Mouse (Mus musculus): ENCODE measurements around the gene Olfr324.

Olfr324 gene

DNA sequence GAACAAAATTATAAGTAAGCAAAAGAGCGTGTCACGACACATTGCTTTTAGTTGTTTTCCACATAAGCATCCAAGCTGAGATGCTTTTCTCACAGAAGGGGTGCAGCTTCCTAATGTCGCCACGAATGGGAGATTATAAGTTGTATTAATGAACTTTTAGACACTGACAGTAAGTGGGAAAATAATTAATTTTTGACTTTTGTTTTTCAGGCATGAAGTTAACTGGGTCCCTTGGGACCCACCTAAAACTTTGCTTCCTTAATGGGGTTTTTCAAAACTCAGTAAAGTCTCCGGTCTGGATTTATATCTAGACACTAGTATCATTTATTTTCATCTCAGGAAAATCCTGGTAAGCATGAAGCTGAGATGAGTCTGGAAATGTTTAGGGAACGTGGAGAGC lies at the start of gene Olfr324:
Gene Olfr324 (plus strand): TSS at position 301 of the 400 bp plus-strand sequence.
- DNase-seq, result no peak

DNA sequence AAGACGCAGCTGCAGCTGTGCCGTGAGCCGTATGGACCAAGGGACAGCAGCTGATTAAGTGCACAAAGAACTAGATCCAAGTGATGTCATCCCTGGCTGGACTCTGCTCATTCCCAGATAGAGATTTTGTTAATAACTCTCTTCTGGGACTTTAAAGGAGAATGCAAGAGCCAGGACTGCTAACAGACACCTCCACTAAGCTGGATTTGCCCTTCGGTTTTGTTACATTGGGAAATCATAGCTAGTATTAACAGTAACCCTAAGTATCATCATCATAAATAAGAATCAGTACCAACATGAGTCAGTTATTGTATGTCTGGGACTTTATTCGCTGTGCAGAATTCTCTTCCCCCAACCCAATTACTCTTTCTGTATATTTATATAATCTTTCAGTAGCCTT lies 48.6 kb upstream of the Olfr324 start, which contains the start of gene Olfr329-ps:
Gene Olfr329-ps (minus strand): TSS at position 101 of the 400 bp plus-strand sequence.
- no peak for DNase-seq

- no peak for DNase-seq
Measured at GRCm38 (mm10) chr11:58555536-58555935, 39.4 kb upstream of the Olfr324 start, which contains the start of gene Olfr328. TSS of gene Olfr328 (minus strand) at chr11:58555636.

- DNase-seq, result peak; percentile 67
Measured at GRCm38 (mm10) chr11:58570405-58570804, 24.5 kb upstream of the Olfr324 start, which contains the start of gene Olfr224. TSS of gene Olfr224 (minus strand) at chr11:58570553.

DNA sequence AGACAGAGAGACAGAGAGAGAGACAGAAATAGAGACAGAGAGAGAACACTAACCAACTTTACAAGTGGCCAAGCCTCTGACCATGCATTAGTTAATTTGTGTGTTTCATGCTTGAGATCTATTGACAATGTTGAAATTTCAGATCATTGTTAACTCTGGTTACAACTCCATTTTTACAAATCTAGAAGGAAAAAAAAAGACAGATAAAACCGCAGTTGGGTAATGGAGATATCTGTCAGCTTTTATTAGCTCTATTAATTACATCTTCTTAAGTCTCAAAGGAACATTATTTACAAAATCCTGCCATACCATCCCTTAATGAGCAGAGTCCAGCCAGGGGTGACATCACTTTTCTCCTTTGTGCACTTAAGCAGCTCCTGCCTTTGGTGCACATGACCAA lies 17.5 kb upstream of the Olfr324 start, which contains the start of gene Olfr325:
Gene Olfr325 (plus strand): TSS at position 301 of the 400 bp plus-strand sequence.
- no peak for DNase-seq

DNA sequence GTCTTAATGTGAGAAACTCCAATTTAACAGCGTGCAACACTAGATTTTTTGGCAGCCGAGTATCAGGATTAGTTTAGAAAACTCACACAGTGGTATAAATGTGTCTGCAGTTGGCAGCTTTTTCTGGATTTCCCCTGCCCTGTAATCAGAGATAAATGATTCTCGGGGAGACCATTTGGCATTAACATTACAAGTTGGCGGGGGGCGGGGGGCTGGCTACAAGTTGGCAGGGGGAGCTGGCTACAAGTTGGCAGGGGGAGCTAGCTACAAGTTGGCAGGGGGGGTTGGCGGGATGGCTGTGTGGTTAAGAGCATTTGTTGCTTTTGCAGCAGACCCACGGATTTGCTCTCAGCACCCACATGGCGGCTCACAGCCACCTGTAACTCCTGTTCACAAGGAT lies 16.3 kb upstream of the Olfr324 start:
- no peak for DNase-seq

GRCm38 (mm10) chr11:58587898-58588348 lies 7.0 kb upstream of the Olfr324 start:
- DNase-seq, result peak; percentile 57

DNA sequence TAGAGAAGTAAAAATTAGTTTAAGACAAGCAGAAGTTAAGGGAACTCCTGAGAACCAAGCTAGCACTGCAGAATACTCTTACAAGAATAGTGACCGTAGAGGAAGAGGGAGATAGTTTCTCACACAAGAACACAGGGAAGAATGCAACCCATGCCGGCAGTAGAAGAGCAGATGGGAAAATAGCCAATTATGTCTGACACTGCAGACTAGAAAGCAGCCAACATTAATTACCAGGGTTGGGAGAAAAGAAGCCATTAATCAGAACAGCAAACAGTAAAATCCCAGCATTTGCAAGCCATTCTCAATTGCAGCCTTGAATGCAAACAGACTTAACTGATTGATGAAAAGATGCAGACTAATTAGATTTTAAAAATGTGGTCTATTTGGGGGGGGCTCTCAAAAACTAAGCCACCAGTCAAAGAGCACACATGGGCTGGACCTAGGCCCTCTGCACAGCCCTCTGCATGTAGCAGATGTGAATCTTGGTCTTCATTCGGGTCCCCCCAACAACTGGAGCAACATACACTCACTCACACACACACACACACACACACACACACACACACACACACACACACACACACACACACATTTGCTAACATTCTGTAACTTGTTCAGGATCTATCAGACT lies 6.2 kb upstream of the Olfr324 start:
- no peak for DNase-seq

DNA sequence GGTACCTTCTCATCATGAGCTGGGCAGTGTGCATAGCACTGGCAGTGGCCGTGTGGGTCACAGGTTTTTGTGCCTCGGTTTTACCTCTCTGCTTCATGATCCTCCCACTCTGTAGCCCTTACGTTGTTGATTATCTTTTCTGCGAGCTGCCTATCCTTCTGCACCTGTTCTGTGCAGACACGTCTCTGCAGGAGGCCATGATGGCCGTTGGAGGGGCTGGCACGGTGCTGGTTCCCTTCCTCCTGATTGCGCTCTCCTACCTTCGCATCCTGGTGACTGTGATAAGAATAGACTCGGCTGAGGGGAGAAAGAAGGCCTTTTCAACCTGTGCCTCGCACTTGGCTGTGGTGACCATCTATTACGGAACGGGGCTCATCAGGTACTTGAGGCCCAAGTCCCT lies 2.9 kb downstream of the Olfr324 start:
- DNase-seq, result no peak

- no peak for DNase-seq
Measured at GRCm38 (mm10) chr11:58602062-58602461, 7.1 kb downstream of the Olfr324 start.

DNA sequence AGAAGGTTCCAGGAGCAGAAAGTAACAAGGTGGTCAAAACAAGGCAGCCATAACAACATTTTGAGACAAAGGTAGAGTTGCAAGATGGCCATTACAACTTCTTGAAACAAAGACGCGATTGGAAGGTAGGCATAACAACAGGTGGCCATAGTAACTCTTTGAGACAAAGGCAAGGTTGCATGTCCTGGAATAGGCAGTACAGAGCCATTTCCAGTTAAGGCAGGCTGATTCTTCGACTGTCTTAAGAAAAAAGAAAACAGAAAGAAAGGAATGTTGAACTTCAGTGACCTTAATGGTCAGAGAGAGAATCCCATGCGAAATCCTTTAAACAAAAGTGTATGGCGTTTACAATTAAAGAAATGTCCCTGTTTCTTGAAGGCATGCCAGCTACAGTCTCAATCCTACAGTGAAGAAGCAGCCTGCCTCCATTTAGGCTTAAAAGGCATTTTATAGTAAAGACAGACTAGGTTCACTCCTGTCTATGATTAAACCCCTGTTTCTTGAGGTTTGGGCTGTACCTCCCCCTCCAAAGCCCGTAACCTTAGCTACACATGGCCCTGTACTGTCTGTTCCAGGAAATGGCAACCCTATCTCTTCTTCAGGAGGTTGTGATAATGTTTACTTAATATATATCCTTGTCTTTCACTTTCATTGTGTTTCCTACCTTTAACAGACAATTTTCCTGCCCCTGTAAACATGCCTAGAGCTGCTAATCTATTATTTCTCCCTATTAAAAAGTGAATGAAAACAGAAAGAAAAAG lies 8.1 kb downstream of the Olfr324 start:
- no peak for DNase-seq

GRCm38 (mm10) chr11:58604688-58605087 lies 9.8 kb downstream of the Olfr324 start:
- no peak for DNase-seq

GRCm38 (mm10) chr11:58605228-58605627 lies 10.3 kb downstream of the Olfr324 start:
- no peak for DNase-seq

DNA sequence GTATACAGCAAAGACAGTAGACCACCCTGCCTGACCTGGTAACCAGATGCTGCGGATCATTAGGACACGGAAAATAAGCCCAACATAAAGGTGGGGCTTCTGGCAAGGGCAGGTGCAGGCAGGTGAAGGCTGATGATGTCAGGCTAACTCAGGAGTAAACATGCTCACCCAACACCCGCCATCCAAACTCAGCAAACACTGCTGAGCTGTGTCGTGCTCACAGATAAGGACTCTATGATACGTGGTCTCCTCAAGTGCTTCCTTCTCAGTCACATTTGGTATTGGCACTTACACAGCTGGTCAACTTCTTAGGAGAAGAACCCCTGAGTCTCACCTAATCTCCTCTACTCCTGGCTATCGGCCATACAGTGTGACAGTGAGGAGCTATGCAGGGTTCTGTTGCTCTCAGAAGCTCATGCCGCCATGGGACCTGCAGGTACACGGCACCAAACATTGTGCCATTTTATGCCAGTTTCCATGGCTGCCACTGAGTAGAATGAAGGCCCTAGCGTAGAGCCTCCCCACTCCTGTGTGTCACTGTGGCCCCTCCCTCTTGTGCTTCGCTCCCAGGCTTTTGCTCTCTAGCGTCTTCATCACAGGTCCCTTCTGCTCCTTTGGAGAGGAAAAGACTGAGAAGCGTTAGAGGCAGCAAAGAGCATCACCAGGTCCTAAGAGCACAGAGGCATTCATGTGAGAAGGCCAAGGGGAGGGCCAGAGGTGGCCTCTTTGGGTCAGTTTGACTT lies 11.4 kb downstream of the Olfr324 start:
- DNase-seq, result no peak

GRCm38 (mm10) chr11:58607030-58607429 lies 12.1 kb downstream of the Olfr324 start:
- DNase-seq, result no peak

- DNase-seq, result no peak
Measured at GRCm38 (mm10) chr11:58613359-58613758, 18.4 kb downstream of the Olfr324 start.

GRCm38 (mm10) chr11:58614526-58614925 lies 19.6 kb downstream of the Olfr324 start:
- DNase-seq, result peak; percentile 17

- no peak for DNase-seq
Measured at GRCm38 (mm10) chr11:58615975-58616374, 21.1 kb downstream of the Olfr324 start, which contains the start of gene 2210407C18Rik. TSS of gene 2210407C18Rik (minus strand) at chr11:58616075.

GRCm38 (mm10) chr11:58618369-58618768 lies 23.5 kb downstream of the Olfr324 start:
- no peak for DNase-seq

DNA sequence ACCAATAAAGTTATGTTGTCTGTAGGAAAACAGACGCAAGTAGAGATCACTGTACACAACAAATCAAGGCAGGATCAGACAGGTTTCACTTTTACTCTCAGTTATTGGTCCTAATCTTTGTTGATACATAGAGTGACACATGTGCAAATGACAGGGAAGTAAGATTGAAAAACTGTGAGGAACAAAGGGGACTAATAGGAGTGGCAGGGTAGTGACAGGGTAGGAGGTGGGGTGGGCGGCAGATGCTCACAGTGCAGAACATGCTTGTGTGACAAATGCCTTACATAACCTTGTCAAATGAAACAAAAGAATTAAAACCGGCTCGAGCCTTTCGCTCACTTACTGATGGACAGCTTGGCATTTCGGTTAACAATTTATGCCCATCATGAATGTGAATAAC lies 23.9 kb downstream of the Olfr324 start:
- no peak for DNase-seq

DNA sequence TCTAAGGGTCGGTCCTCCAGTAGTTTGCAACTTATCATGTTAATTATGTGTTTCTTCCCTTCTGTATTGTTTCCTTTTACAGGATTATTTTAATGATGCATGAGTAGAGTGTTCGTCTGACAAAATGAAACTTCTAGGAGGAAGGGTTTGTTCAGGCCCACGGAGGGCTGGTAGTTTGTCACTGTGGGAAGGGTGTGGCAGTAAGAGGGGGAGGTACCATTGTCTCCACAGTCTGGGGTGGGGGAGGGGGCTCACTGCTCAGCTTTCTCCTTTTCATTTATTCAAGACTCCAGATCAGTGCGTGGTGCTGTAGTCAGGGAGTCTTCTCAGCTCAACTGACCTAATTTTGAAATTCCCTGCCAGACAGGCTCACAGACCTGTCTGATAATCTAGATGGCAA lies 31.2 kb downstream of the Olfr324 start:
- no peak for DNase-seq

DNA sequence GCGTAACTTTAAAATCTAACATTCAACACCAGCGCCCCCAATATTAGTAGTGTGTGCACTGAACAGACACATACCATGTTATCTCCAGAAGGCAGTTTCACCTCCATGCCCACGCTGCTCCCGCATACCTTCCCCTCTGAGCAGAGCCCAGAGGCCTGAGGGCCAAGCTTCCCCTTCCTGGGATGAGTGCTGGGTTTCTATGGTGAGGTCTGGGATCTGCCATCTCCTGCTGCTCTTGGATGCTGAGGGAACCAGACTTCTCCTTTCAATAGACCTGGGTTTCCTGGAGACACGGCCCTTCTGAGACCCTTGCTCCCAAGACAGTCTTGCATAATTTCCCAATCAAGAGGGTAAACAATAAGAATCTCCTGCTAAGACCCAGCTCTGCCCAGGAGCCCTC lies 35.5 kb downstream of the Olfr324 start, which contains the start of gene Olfr323:
Gene Olfr323 (minus strand): TSS at position 101 of the 400 bp plus-strand sequence.
- no peak for DNase-seq

GRCm38 (mm10) chr11:58634878-58635277 lies 40.0 kb downstream of the Olfr324 start:
- no peak for DNase-seq

Measured in kidney, postnatal 10 days (tissue).